In the genomic region with DNA sequence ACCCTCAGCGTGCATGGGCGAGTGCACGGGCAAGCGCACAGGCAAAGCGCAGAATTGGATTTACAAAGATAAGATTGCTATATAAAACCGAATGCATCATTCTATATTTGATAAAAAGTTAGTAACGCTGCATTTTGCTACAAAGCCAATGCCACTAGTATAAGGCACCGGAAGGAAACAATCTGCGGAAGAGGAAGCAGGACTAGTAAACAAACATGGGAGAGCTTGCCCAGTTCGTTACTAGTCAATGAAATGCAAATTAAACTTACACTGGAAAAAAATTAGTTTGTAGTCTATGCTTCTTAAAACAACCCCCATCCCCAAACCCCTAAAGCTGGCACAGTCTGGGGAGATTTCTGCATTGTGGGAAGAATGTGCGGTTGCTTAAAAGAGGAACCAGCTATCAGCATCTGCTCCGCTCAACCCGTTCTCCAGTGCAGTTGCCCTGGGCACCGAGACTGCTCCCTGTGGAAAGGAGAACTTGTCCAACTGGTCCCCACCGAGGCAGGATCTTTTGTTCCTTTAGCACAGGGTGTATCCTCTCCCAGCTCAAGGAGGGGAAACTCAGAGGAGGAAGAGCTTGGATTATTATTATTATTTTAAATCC, we compare ENCODE assay signal across 13 mouse cellular contexts.
DNase-seq lines count a peak whose midpoint lies in the region; ATAC-seq and TF ChIP-seq lines count a peak whose summit lies in the region.
"Had no signal": no experiment of that assay in that cellular context is flagged by ENCODE, and none has a peak within 500 bp of the region (broad histone marks: within the 10 kb centered on the region; RNA-seq: fewer than 3 reads in every experiment).

No protein-coding gene starts in this region.

- DNase-seq in gastrocnemius, adult 2 months, result peak; percentile 19
- no peak for DNase-seq in gastrocnemius, adult 8-10 months (ENCODE audit: low spot score in 2 of 2)
- DNase-seq in right cerebral cortex, postnatal 10 days (ENCODE audit: low spot score in 2 of 2), result peak; percentile 41 to 45
- DNase-seq in right cerebral cortex, postnatal 4 days, result no peak
- DNase-seq in lung, embryonic 14.5 days, result peak; percentile 39
- peak; percentile 53 for DNase-seq in splenic B cell, adult 2 months (ENCODE audit: low read depth, low spot score)
- no peak for DNase-seq in embryo, embryonic 9.5 days (ENCODE audit: extremely low spot score)
- DNase-seq in adipocyte (ENCODE audit: low spot score), result no peak
- DNase-seq: thymus, adult 18-20 months had no signal

- no peak for TF ChIP-seq CTCF in gastrocnemius, adult 2 months (IDR thresholded peaks at IDR 0.05)
- TF ChIP-seq CTCF in lung, embryonic 14.5 days (IDR thresholded peaks at IDR 0.05; ENCODE audit: low read depth), result no peak

- H3K9me3 ChIP-seq in lung, embryonic 14.5 days (ENCODE audit: low read depth, low read length), result no peaks in the 10 kb centered on the region
- H3K9me3 ChIP-seq: hindbrain, embryonic 13.5 days; limb, embryonic 15.5 days; neural tube, embryonic 15.5 days had no signal

- no peak overlapping the region for H3K4me2 ChIP-seq in lung, embryonic 14.5 days
- H3K4me2 ChIP-seq: hindbrain, embryonic 13.5 days; limb, embryonic 15.5 days; neural tube, embryonic 15.5 days had no signal

- no peak for ATAC-seq in lung, embryonic 14.5 days (ENCODE audit: insufficient read depth)
- ATAC-seq: midbrain, embryonic 16.5 days had no signal

- H3K4me3 ChIP-seq in gastrocnemius, adult 2 months, result no peak overlapping the region
- no peak overlapping the region for H3K4me3 ChIP-seq in lung, embryonic 14.5 days (ENCODE audit: low read depth, low read length)
- H3K4me3 ChIP-seq: hindbrain, embryonic 13.5 days; limb, embryonic 15.5 days; neural tube, embryonic 15.5 days had no signal

- H3K27me3 ChIP-seq in lung, embryonic 14.5 days (ENCODE audit: insufficient read depth, low read length), result no peaks in the 10 kb centered on the region
- no peaks in the 10 kb centered on the region for H3K27me3 ChIP-seq in splenic B cell, adult 2 months (ENCODE audit: control insufficient read depth, insufficient read depth, low read length, poor library complexity, severe bottlenecking)
- H3K27me3 ChIP-seq: hindbrain, embryonic 13.5 days; limb, embryonic 15.5 days; neural tube, embryonic 15.5 days had no signal

- 69% methylated on average over 15 of the region's 15 CpGs for WGBS in lung, embryonic 14.5 days

- H3K4me1 ChIP-seq in lung, embryonic 14.5 days (ENCODE audit: insufficient read depth), result peaks cover 5% of the 10 kb centered on the region
- H3K4me1 ChIP-seq: hindbrain, embryonic 13.5 days had no signal

- H3K36me3 ChIP-seq in lung, embryonic 14.5 days (ENCODE audit: insufficient read depth), result no peaks in the 10 kb centered on the region
- no peaks in the 10 kb centered on the region for H3K36me3 ChIP-seq in splenic B cell, adult 2 months (ENCODE audit: control insufficient read depth, insufficient read depth, low read length, poor library complexity, severe bottlenecking)
- H3K36me3 ChIP-seq: hindbrain, embryonic 13.5 days; limb, embryonic 15.5 days; neural tube, embryonic 15.5 days had no signal

- no peak overlapping the region for H3K27ac ChIP-seq in gastrocnemius, adult 2 months
- H3K27ac ChIP-seq in lung, embryonic 14.5 days (ENCODE audit: low read depth), result no peak overlapping the region
- H3K27ac ChIP-seq: hindbrain, embryonic 13.5 days; limb, embryonic 15.5 days; neural tube, embryonic 15.5 days had no signal

- no peak overlapping the region for H3K9ac ChIP-seq in lung, embryonic 14.5 days
- H3K9ac ChIP-seq: hindbrain, embryonic 13.5 days; limb, embryonic 15.5 days; neural tube, embryonic 15.5 days had no signal

- intact Hi-C loops in gastrocnemius, adult 2 months (cut with DNase I), result no loop called here

Comparison
In these comparisons a context has a peak if more than half of its experiments do, and no peak if none do; other contexts are left out.
1. DNase-seq: peak in gastrocnemius, adult 2 months (single experiment), right cerebral cortex, postnatal 10 days (2 of 2), lung, embryonic 14.5 days (single experiment) and splenic B cell, adult 2 months (single experiment); none in gastrocnemius, adult 8-10 months (0 of 2), right cerebral cortex, postnatal 4 days (single experiment), embryo, embryonic 9.5 days (single experiment) and adipocyte (single experiment).